In the genomic region with DNA sequence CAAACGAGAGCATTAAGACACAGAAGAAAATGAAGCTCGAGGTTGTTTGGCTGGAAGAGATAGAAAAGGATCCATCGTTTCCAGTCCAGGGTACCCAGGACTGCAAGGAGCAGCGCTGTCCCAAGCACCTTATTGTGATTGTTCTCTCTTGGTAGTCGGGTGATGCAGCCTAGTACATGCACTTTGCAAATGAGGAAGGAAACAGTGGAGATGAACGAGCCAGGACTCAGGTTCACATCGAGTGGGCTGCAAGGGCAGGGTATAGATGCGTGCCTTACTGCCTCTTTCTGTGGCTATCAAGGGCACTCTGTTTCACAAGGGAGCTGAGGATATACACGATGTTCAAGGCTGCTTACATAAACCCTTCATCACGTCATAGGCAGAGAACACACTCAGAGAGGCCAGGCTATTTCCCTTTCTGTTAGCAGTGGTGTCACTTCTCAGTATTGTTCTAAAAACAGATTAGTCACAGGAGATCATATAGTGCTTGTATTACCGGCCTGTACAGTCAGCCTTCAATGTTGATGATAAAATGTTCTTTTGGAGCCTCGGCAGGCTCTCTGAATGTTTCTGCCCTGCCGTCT, we compare ENCODE assay signal across 18 mouse cellular contexts. TPM values are rescaled to one million over a fixed set of nuclear protein-coding genes. Genes with fewer than 3 reads are reported as not detected.
A peak's percentile ranks its signal among the peaks of the same experiment; 100 is the strongest.
DNase-seq lines count a peak whose midpoint lies in the region; ATAC-seq lines count a peak whose summit lies in the region.
"Had no signal": no experiment of that assay in that cellular context is flagged by ENCODE, and none has a peak within 500 bp of the region (broad histone marks: within the 10 kb centered on the region; RNA-seq: fewer than 3 reads in every experiment).

No protein-coding gene starts in this region.

- no peaks in the 10 kb centered on the region for H3K36me3 ChIP-seq in megakaryocyte, embryonic 14.5 days (replicated peaks; ENCODE audit: low read length)
- H3K36me3 ChIP-seq: embryonic facial prominence, embryonic 13.5 days; forebrain, embryonic 12.5 days; heart, embryonic 13.5 days; hindbrain, embryonic 12.5 days had no signal

- no peaks in the 10 kb centered on the region for H3K9me3 ChIP-seq in megakaryocyte, embryonic 14.5 days
- H3K9me3 ChIP-seq: embryonic facial prominence, embryonic 13.5 days; forebrain, embryonic 12.5 days; heart, embryonic 13.5 days; hindbrain, embryonic 12.5 days had no signal

- H3K27me3 ChIP-seq in megakaryocyte, embryonic 14.5 days (replicated peaks) = no peaks in the 10 kb centered on the region
- H3K27me3 ChIP-seq: embryonic facial prominence, embryonic 13.5 days; forebrain, embryonic 12.5 days; heart, embryonic 13.5 days; hindbrain, embryonic 12.5 days had no signal

- ATAC-seq in megakaryocyte, adult 5-6 weeks (ENCODE audit: poor library complexity, severe bottlenecking) = no peak
- ATAC-seq in hematopoietic stem cell, adult 5-6 weeks (replicated peaks in 1 of 2; ENCODE audit: insufficient read depth in 1 of 2, low FRiP score in 2 of 2, low TSS enrichment in 1 of 2, low read depth in 1 of 2, poor library complexity in 2 of 2, severe bottlenecking in 2 of 2) = peak; percentile 39 to 94; a peak in 3 of 4 replicates
- ATAC-seq: forebrain, embryonic 16.5 days; hindbrain, embryonic 16.5 days; inflammation-experienced regulatory T-cells, adult 6 months had no signal

- DNase-seq in heart, adult 11 months = peak; percentile 60
- no peak for DNase-seq in heart, adult 8-10 months (ENCODE audit: low spot score)
- no peak for DNase-seq in spleen, postnatal 4 days (ENCODE audit: low spot score in 2 of 2)
- DNase-seq: cerebellum, adult 11-12 months; cerebellum, adult 9-10 months; cerebellum, postnatal 25 days; gastrocnemius, postnatal 10 days; heart, postnatal 36 days had no signal

- H3K4me1 ChIP-seq in megakaryocyte, embryonic 14.5 days = peaks cover 4% of the 10 kb centered on the region; the same call in 1 of the 2 replicates
- H3K4me1 ChIP-seq: embryonic facial prominence, embryonic 13.5 days; forebrain, embryonic 12.5 days; heart, embryonic 13.5 days; hindbrain, embryonic 12.5 days had no signal

- peak overlapping the region; percentile 80 for H3K4me3 ChIP-seq in megakaryocyte, embryonic 14.5 days (replicated peaks)
- H3K4me3 ChIP-seq: embryonic facial prominence, embryonic 13.5 days; forebrain, embryonic 12.5 days; heart, embryonic 13.5 days; hindbrain, embryonic 12.5 days had no signal

RNA-seq across cellular contexts. Expression of gene Lepr, which starts 30.9 kb away (rescaled TPM):
- total RNA-seq in heart, adult 8-10 months (2022) = 1 to 10 TPM; 2.5 to 5.6 (median 4.7) TPM
- 0.66 TPM in 1 of 2 replicates, not detected in the other for polyA plus RNA-seq in megakaryocyte, embryonic 14.5 days (2012; ENCODE audit: insufficient read depth, low replicate concordance)
- total RNA-seq in megakaryocyte, adult 5-6 weeks (2015) = 0.69 and 5.3 TPM in 2 replicates
- 0.62 and 1.7 TPM in 2 replicates for total RNA-seq in megakaryocyte, adult 5-6 weeks (2017)
- total RNA-seq in hematopoietic stem cell, adult 5-6 weeks (2017) = 1.2 TPM in 1 of 2 replicates, not detected in the other
- polyA plus RNA-seq: inflammation-experienced regulatory T-cells, adult 6 months had no signal

RNA-seq across cellular contexts. Expression of gene Leprot, which starts 38.8 kb away (rescaled TPM):
- 10 to 100 TPM; 24.6 to 30.6 (median 25.8) TPM for total RNA-seq in heart, adult 8-10 months (2022)
- polyA plus RNA-seq in megakaryocyte, embryonic 14.5 days (2012; ENCODE audit: insufficient read depth, low replicate concordance) = 4.6 TPM in 1 of 2 replicates, not detected in the other
- total RNA-seq in megakaryocyte, adult 5-6 weeks (2015) = 67.5 and 69.0 TPM in 2 replicates
- total RNA-seq in megakaryocyte, adult 5-6 weeks (2017) = 105 and 107 TPM in 2 replicates
- total RNA-seq in hematopoietic stem cell, adult 5-6 weeks (2017) = 61.5 and 64.7 TPM in 2 replicates
